Mouse (Mus musculus) common myeloid progenitor, adult 5-6 weeks (primary cell): ENCODE results near the gene Tas2r120. TPM values are rescaled to one million over a fixed set of nuclear protein-coding genes. Genes with fewer than 3 reads are reported as not detected.
"Not testable (repeated sequence)": the region's sequence is repeated elsewhere in the genome, so short reads cannot be mapped to it uniquely, and the experiment has no call there.

Experiments
- ATAC-seq: replicated peaks from 2 replicates; pipeline ENCODE4 v1.8.0; 2016; ENCODE audit warnings: low read depth, mild to moderate bottlenecking, moderate TSS enrichment, inconsistent platforms; ENCODE audit not compliant: poor library complexity, severe bottlenecking
- total RNA-seq: library from RNA; stranded (forward); fragments of 200-1000, 187-1606 nt; gene quantifications from 2 replicates; pipeline ENCODE4 v1.2.3, GENCODE M21; 2017

Tas2r120 gene
- total RNA-seq = not detected in 2 replicates

DNA sequence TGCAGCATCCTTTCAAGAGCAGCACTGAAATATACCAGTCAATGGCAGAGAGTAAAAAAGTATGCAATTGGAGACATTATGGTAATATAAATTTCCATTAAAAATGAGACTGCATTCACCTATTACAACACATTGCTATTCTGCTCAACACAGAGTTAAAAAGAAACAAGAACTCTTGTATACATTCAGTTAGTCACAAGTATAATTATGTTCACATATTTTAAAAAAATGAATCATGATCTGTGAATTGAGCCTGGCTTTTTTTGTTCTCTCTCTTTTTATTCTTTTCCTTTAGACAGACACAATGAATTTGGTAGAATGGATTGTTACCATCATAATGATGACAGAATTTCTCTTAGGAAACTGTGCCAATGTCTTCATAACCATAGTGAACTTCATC lies at the start of gene Tas2r120:
Tas2r120 (plus strand) TSS at position 301 of the 400 bp plus-strand sequence.
- no peak for ATAC-seq

DNA sequence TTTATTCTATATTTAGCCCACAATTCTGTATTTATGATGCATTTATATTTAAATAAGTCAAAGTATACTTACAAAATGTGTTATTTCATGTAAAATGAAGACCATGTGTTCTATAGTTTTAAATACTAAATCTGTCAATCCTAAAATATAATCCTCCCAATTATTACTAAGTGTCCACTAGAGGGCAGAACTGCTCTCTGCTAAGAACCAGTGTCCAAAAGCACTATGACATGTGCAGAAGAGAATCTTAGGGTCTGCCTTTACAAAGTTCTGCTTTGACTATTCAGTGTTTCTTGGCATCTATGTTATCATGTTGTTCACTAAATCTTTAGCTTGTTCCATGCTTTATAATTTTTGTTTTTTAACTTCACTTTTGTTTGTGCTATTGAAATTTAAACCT lies 7.4 kb upstream of the Tas2r120 start:
- peak; percentile 82; the same call in 1 of the 2 replicates for ATAC-seq

DNA sequence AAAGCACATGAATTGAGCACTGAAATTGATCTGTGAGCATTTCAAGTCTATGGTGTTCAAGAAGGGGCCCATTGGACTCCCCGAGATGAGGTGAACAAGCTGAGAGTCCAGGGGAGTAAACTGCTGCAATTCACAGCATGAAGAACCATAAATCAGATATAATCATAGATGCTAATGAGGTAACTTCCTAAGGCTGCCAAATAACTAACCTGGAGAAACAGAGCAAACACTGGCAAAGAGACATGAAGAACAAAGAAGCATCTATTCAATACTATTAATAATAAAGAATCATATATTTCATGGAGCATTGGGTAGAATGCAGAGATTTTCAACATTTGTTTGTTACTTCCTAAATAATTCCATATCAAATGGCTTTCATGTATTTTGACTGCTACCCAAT lies 5.3 kb upstream of the Tas2r120 start, which contains the start of gene A630073D07Rik:
A630073D07Rik (minus strand) TSS at position 101 of the 400 bp plus-strand sequence.
- no peak for ATAC-seq

- ATAC-seq = not testable (repeated sequence)
Observed at GRCm38 (mm10) chr6:132691596-132691995, 34.8 kb downstream of the Tas2r120 start.

GRCm38 (mm10) chr6:132700907-132701306 lies 44.2 kb downstream of the Tas2r120 start, which contains the start of gene Tas2r121:
TSS of gene Tas2r121 (minus strand) at chr6:132701007.
- no peak for ATAC-seq

Other genes starting within 250 kb of the Tas2r120 start
- gene Prh1, start 87.1 kb upstream of the Tas2r120 start, total RNA-seq = not detected in 2 replicates
- not detected in 2 replicates for gene Prp2, start 61.0 kb upstream of the Tas2r120 start, total RNA-seq
- gene A630073D07Rik, start 5.4 kb upstream of the Tas2r120 start, total RNA-seq = not detected in 2 replicates
- not detected in 2 replicates for gene Tas2r121, start 44.1 kb downstream of the Tas2r120 start, total RNA-seq
- not detected in 2 replicates for gene Tas2r122, start 55.0 kb downstream of the Tas2r120 start, total RNA-seq
- not detected in 2 replicates for gene Tas2r115, start 81.1 kb downstream of the Tas2r120 start, total RNA-seq
- gene Tas2r124, start 97.8 kb downstream of the Tas2r120 start, total RNA-seq = not detected in 2 replicates
- gene Tas2r102, start 105.2 kb downstream of the Tas2r120 start, total RNA-seq = not detected in 2 replicates
- gene Tas2r136, start 121.2 kb downstream of the Tas2r120 start, total RNA-seq = not detected in 2 replicates
- gene Tas2r117, start 145.9 kb downstream of the Tas2r120 start, total RNA-seq = not detected in 2 replicates
- gene Tas2r123, start 190.2 kb downstream of the Tas2r120 start, total RNA-seq = not detected in 2 replicates
- gene Tas2r116, start 198.5 kb downstream of the Tas2r120 start, total RNA-seq = not detected in 2 replicates
- not detected in 2 replicates for gene Tas2r110, start 211.1 kb downstream of the Tas2r120 start, total RNA-seq
- not detected in 2 replicates for gene Tas2r113, start 236.1 kb downstream of the Tas2r120 start, total RNA-seq